Mouse (Mus musculus): ENCODE results near the gene Adamts9.

GRCm38 (mm10) chr6:92759616-92760015 lies 183.7 kb downstream of the Adamts9 start:
- no peak for TF ChIP-seq CTCF (IDR thresholded peaks at IDR 0.05; ENCODE audit: low read depth, low read length)
- no peak for TF ChIP-seq POLR2A (IDR thresholded peaks at IDR 0.05; ENCODE audit: extremely low read depth, insufficient read depth, low read length)
